Mouse (Mus musculus): ENCODE measurements at regions not wholly inside any gene's neighbourhood (a gene's known extent, or its start where the extent isn't known, plus 50 kb on each side); places are given as distances from the start of the nearest gene placed in this dataset.
A peak's percentile ranks its signal among the peaks of the same experiment; 100 is the strongest.

DNA sequence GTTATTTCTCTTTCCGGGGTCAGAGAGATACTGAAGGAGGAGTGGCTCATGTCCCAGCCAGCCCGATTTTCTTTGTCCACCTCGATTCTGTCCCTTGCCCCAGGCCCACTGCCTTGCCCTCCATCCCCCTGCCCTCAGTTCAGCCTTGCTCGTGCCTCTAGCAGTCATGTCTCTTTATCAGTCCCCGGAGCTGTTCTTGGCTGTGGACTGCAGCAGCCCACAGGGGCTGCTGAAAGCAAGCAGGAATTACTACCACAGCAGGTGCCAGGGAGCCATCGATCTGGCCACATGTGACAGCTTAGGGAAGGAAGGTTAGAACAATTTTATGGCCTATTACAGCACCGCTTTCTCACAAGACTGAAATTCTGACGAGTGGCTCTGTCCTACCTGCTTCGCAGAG is 396.3 kb upstream of the Igfbp7 start:
- Histone ChIP-seq H3K9ac (ENCODE audit: low read depth, low read length) (peak overlapping the region; percentile 44), H3K36me3 (ENCODE audit: control insufficient read depth, insufficient read depth, low read length) (no peaks in the 10 kb centered on the region), H3K4me3 (ENCODE audit: low read length) (no peak overlapping the region), H3K4me1 (ENCODE audit: control insufficient read depth, insufficient read depth, low read depth, low read length) (peaks cover 8% of the 10 kb centered on the region), H3K27ac (ENCODE audit: low read depth, low read length) (no peak overlapping the region), H3K4me2 (ENCODE audit: low read length) (peak overlapping the region; percentile 29), H3K9me3 (ENCODE audit: control insufficient read depth, low read length) (no peaks in the 10 kb centered on the region), H3K27me3 (replicated peaks; ENCODE audit: control insufficient read depth, insufficient read depth, low read length) (no peaks in the 10 kb centered on the region)
- peak; percentile 46; the same call in 1 of the 2 replicates for ATAC-seq
- WGBS, result 50% methylated on average over 9 of the region's 9 CpGs

DNA sequence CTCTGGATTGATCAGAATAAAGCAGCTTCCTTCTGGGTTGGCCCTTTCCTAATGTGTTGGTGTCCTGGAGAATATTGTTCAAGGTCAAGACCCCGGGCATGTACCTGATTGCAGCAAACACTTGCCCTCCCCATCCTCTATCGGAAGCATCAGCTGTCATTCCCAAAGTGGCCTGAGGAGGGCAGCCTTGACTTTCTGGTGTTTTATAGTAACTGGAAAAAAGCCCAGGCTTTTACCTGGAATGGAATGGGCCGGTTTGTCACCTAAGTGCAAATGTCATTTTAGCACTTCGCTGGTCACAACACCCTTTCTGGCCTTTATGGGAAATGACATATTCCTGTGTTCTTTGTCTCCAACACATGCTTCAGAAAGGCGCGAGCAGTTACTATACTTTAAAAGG is 395.7 kb upstream of the Igfbp7 start:
- 51% methylated on average over 6 of the region's 6 CpGs for WGBS
- H3K9me3 ChIP-seq (ENCODE audit: control insufficient read depth, low read length), result no peaks in the 10 kb centered on the region
- H3K4me1 ChIP-seq (ENCODE audit: control insufficient read depth, insufficient read depth, low read depth, low read length), result peaks cover 8% of the 10 kb centered on the region
- H3K9ac ChIP-seq (ENCODE audit: low read depth, low read length), result no peak overlapping the region
- no peak overlapping the region for H3K27ac ChIP-seq (ENCODE audit: low read depth, low read length)
- H3K4me3 ChIP-seq (ENCODE audit: low read length), result no peak overlapping the region
- peak overlapping the region; percentile 29 for H3K4me2 ChIP-seq (ENCODE audit: low read length)
- peak; percentile 19 for ATAC-seq
- H3K27me3 ChIP-seq (replicated peaks; ENCODE audit: control insufficient read depth, insufficient read depth, low read length), result no peaks in the 10 kb centered on the region
- H3K36me3 ChIP-seq (ENCODE audit: control insufficient read depth, insufficient read depth, low read length), result no peaks in the 10 kb centered on the region

DNA sequence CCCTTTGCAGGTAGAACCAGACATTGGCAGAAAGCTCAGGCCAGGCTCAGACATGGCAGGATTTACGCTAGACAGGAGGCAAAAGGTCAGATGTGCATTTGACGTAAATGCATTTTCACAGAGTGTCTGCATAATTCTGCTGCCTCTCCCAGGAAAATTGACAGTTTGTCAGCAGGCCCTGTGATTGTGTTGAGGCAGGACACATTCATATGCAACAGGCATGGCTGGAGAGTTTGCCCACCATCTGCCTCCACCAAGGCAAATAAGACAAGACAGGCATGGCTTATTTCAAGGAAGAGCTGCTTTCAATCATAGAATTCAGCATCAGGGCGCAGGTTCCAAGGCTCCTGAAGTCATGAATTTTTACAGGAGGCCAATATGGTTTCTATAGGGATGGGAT is 389.1 kb upstream of the Igfbp7 start:
- no peaks in the 10 kb centered on the region for H3K27me3 ChIP-seq (replicated peaks; ENCODE audit: control insufficient read depth, insufficient read depth, low read length)
- WGBS, result 74% methylated on average over 3 of the region's 3 CpGs
- no peak overlapping the region for H3K27ac ChIP-seq (ENCODE audit: low read depth, low read length)
- H3K4me1 ChIP-seq (ENCODE audit: control insufficient read depth, insufficient read depth, low read depth, low read length), result no peaks in the 10 kb centered on the region
- H3K4me3 ChIP-seq (ENCODE audit: low read length), result no peak overlapping the region
- H3K4me2 ChIP-seq (ENCODE audit: low read length), result no peak overlapping the region
- ATAC-seq, result no peak
- H3K9me3 ChIP-seq (ENCODE audit: control insufficient read depth, low read length), result no peaks in the 10 kb centered on the region
- H3K36me3 ChIP-seq (ENCODE audit: control insufficient read depth, insufficient read depth, low read length), result no peaks in the 10 kb centered on the region
- H3K9ac ChIP-seq (ENCODE audit: low read depth, low read length), result no peak overlapping the region

DNA sequence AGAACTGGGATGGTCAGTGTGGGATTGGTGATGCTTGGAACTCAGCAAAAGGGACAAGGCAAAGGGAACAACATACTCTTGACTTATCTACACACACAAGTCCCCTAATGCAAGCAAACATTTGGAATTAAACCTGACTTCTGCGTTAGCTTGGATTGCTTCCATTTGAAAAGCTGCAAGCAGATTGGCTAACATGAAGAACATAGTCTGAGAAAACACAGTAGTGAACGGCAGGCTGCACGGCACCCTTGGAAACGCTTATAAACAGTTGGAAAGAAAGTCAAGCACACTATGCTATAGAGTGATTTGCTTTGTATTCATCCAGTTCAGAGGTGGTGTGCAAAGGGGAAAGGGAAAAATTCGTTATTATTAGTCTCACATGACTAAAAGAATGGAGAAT is 387.9 kb upstream of the Igfbp7 start:
- Histone ChIP-seq H3K4me2 (ENCODE audit: low read length) (no peak overlapping the region), H3K27me3 (replicated peaks; ENCODE audit: control insufficient read depth, insufficient read depth, low read length) (no peaks in the 10 kb centered on the region), H3K4me1 (ENCODE audit: control insufficient read depth, insufficient read depth, low read depth, low read length) (no peaks in the 10 kb centered on the region), H3K9ac (ENCODE audit: low read depth, low read length) (no peak overlapping the region), H3K27ac (ENCODE audit: low read depth, low read length) (no peak overlapping the region), H3K9me3 (ENCODE audit: control insufficient read depth, low read length) (no peaks in the 10 kb centered on the region), H3K4me3 (ENCODE audit: low read length) (no peak overlapping the region), H3K36me3 (ENCODE audit: control insufficient read depth, insufficient read depth, low read length) (no peaks in the 10 kb centered on the region)
- ATAC-seq, result no peak
- WGBS, result 67% methylated on average over 5 of the region's 5 CpGs

DNA sequence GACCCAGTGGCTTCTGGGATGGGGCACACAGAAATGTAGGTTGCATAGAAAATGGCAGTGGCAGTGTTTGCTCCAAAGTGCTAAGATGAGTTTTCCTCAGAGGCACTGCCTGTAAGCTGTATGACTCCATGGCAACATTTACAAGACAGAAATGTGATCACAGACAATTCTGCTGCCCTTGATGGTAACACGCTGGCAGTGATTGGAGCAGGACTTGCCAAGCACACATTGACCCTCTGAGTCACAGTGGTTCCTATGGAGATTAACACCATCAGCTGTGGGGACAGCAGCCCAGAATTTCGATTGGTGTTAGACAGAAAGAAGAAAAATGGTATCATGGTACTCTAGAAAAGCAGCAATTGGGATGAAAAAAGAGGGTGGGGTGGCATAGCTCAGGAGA is 376.1 kb upstream of the Igfbp7 start:
- WGBS, result 49% methylated on average over 2 of the region's 2 CpGs

DNA sequence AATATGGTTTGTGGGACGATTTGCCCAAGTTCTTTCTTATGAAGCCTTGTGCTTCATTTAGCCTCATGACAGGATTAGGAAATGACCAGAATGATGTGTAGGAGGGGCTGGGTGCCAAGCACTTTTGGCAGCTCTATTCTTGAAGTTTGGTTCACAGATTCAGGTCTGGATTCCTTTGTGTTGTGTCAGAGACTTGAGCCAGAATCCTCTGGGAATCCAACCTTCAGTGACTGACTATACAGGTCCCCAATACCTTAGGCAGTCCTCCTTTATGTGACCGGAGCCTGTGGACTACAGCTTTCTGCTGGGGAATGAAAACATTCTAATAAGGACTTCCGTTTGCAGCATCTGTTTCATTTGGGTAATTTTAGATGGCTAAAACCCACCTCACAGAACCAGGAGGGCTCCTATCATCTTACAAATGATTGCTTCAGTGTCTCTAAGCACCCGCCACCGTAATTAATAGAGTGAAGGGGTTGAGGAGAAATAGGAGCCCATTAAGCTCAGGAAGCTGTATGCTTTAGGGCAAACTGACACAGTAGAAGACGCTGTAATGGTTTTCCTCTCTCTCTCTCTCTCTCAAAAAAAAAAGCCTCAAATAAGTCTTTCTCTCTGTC is 354.7 kb upstream of the Igfbp7 start:
- 43% methylated on average over 6 of the region's 6 CpGs for WGBS
- Histone ChIP-seq H3K27me3 (replicated peaks; ENCODE audit: control insufficient read depth, insufficient read depth, low read length) (no peaks in the 10 kb centered on the region), H3K4me2 (ENCODE audit: low read length) (no peak overlapping the region), H3K4me1 (ENCODE audit: control insufficient read depth, insufficient read depth, low read depth, low read length) (no peaks in the 10 kb centered on the region), H3K9me3 (ENCODE audit: control insufficient read depth, low read length) (no peaks in the 10 kb centered on the region), H3K9ac (ENCODE audit: low read depth, low read length) (no peak overlapping the region), H3K27ac (ENCODE audit: low read depth, low read length) (no peak overlapping the region), H3K36me3 (ENCODE audit: control insufficient read depth, insufficient read depth, low read length) (no peaks in the 10 kb centered on the region), H3K4me3 (ENCODE audit: low read length) (no peak overlapping the region)
- 0 out of 2 replicates have a peak, but pooled peaks have one; percentile 65 for ATAC-seq

More for the DNA sequence above, 376.1 kb upstream of the Igfbp7 start:
- H3K27me3 ChIP-seq (replicated peaks; ENCODE audit: control insufficient read depth, insufficient read depth, low read length), result no peaks in the 10 kb centered on the region
- peak; percentile 78 for ATAC-seq
- no peaks in the 10 kb centered on the region for H3K4me1 ChIP-seq (ENCODE audit: control insufficient read depth, insufficient read depth, low read depth, low read length)
- H3K36me3 ChIP-seq (ENCODE audit: control insufficient read depth, insufficient read depth, low read length), result no peaks in the 10 kb centered on the region
- H3K4me3 ChIP-seq (ENCODE audit: low read length), result no peak overlapping the region
- no peaks in the 10 kb centered on the region for H3K9me3 ChIP-seq (ENCODE audit: control insufficient read depth, low read length)
- no peak overlapping the region for H3K4me2 ChIP-seq (ENCODE audit: low read length)
- no peak overlapping the region for H3K9ac ChIP-seq (ENCODE audit: low read depth, low read length)
- H3K27ac ChIP-seq (ENCODE audit: low read depth, low read length), result no peak overlapping the region

DNA sequence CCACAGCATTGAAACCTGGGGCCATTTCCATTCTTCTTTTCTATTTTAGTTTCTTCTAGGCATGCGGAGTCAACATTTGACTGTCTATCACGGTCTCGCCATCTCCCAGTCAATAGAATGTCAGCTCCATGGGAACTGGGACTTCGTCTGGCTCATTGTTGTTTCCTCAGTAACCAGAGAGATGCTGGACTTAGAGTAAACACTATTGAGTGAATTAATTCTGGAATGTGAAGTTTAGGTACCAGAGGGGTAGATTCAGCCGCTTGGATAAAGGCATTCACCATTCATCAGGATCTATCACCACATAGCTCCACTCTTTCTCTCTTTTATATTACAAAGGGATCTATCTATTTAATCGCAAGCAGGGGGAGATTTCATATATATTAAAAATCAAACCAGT is 354.2 kb upstream of the Igfbp7 start:
- no peak for ATAC-seq
- H3K27me3 ChIP-seq (replicated peaks; ENCODE audit: control insufficient read depth, insufficient read depth, low read length), result no peaks in the 10 kb centered on the region
- no peak overlapping the region for H3K27ac ChIP-seq (ENCODE audit: low read depth, low read length)
- H3K9me3 ChIP-seq (ENCODE audit: control insufficient read depth, low read length), result no peaks in the 10 kb centered on the region
- no peak overlapping the region for H3K4me2 ChIP-seq (ENCODE audit: low read length)
- no peaks in the 10 kb centered on the region for H3K4me1 ChIP-seq (ENCODE audit: control insufficient read depth, insufficient read depth, low read depth, low read length)
- WGBS, result 62% methylated on average over 6 of the region's 6 CpGs
- H3K9ac ChIP-seq (ENCODE audit: low read depth, low read length), result no peak overlapping the region
- no peak overlapping the region for H3K4me3 ChIP-seq (ENCODE audit: low read length)
- no peaks in the 10 kb centered on the region for H3K36me3 ChIP-seq (ENCODE audit: control insufficient read depth, insufficient read depth, low read length)

DNA sequence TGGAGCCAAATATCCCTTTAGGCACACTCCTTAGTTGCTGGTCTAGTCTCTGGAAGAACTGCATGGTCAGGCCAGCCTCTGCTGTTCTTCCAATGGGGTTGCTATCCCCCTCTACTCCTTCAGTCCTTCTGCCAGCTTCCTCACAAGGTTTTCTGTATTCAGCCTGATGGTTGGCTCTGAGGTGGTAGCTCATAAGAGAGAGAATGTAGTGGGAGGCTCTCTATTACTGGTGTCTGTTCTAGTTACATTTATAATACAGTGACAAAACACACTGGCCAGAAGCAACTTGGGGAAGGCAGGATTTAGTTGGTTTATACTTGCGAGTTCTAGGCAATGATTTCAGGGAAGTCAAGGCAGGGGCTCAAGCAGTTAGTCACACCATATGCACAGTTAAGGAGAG is 341.1 kb upstream of the Igfbp7 start:
- Histone ChIP-seq H3K27me3 (replicated peaks; ENCODE audit: control insufficient read depth, insufficient read depth, low read length) (no peaks in the 10 kb centered on the region), H3K27ac (ENCODE audit: low read depth, low read length) (no peak overlapping the region), H3K4me1 (ENCODE audit: control insufficient read depth, insufficient read depth, low read depth, low read length) (no peaks in the 10 kb centered on the region), H3K4me3 (ENCODE audit: low read length) (no peak overlapping the region), H3K9ac (ENCODE audit: low read depth, low read length) (no peak overlapping the region), H3K36me3 (ENCODE audit: control insufficient read depth, insufficient read depth, low read length) (no peaks in the 10 kb centered on the region), H3K4me2 (ENCODE audit: low read length) (no peak overlapping the region), H3K9me3 (ENCODE audit: control insufficient read depth, low read length) (no peaks in the 10 kb centered on the region)
- no peak for ATAC-seq
- WGBS, result 93% methylated on average over 1 of the region's 1 CpGs

DNA sequence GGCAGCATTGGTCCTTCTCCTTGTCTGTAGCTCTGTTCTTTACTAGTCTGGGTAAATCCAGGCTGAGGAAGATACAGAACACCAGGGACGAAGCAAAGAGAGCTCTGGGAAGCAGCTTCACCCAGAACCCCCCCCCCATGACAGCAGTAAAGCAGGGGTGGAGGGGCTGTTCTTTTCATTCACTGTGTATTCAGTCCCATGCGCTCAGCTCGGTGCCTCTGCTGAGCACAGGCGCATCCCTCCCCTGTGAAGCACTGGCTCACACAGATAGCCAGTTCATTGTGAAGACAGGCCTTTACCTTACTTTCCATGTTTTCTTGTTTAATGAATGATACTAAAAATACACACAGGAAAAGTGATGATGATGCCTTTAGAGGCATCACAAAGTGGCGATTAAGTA is 338.8 kb upstream of the Igfbp7 start:
- Histone ChIP-seq H3K4me2 (ENCODE audit: low read length) (no peak overlapping the region), H3K27me3 (replicated peaks; ENCODE audit: control insufficient read depth, insufficient read depth, low read length) (no peaks in the 10 kb centered on the region), H3K4me3 (ENCODE audit: low read length) (no peak overlapping the region), H3K36me3 (ENCODE audit: control insufficient read depth, insufficient read depth, low read length) (no peaks in the 10 kb centered on the region), H3K4me1 (ENCODE audit: control insufficient read depth, insufficient read depth, low read depth, low read length) (no peaks in the 10 kb centered on the region), H3K27ac (ENCODE audit: low read depth, low read length) (no peak overlapping the region), H3K9ac (ENCODE audit: low read depth, low read length) (no peak overlapping the region), H3K9me3 (ENCODE audit: control insufficient read depth, low read length) (no peaks in the 10 kb centered on the region)
- 58% methylated on average over 5 of the region's 5 CpGs for WGBS
- ATAC-seq, result no peak

DNA sequence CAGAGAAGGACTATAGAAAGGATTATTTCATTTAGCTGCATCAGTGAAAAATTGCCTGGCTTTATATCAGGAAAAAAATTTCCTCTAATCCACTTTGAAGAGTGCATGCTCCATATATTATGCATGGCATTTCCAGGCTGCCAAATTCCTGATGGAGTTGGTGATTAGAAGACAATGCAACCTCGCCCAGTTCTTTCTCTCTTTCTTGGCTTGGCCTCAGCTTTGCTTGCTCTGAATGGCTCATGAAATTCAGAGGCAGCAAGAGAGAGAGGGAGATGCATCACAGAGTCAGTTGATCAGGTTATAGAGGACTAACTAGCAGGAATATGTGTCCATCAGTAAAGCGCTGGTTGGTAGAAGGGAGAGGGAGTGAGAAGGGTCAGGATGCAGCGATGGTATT is 335.6 kb upstream of the Igfbp7 start:
- no peak overlapping the region for H3K4me3 ChIP-seq (ENCODE audit: low read length)
- H3K9ac ChIP-seq (ENCODE audit: low read depth, low read length), result no peak overlapping the region
- H3K27ac ChIP-seq (ENCODE audit: low read depth, low read length), result no peak overlapping the region
- H3K4me1 ChIP-seq (ENCODE audit: control insufficient read depth, insufficient read depth, low read depth, low read length), result no peaks in the 10 kb centered on the region
- H3K9me3 ChIP-seq (ENCODE audit: control insufficient read depth, low read length), result no peaks in the 10 kb centered on the region
- no peaks in the 10 kb centered on the region for H3K27me3 ChIP-seq (replicated peaks; ENCODE audit: control insufficient read depth, insufficient read depth, low read length)
- H3K4me2 ChIP-seq (ENCODE audit: low read length), result no peak overlapping the region
- ATAC-seq, result peak; percentile 54; the same call in 1 of the 2 replicates
- WGBS, result 55% methylated on average over 3 of the region's 3 CpGs
- no peaks in the 10 kb centered on the region for H3K36me3 ChIP-seq (ENCODE audit: control insufficient read depth, insufficient read depth, low read length)

All from hindbrain, embryonic 16.5 days (tissue).